Mouse (Mus musculus): Measurements from ENCODE around the gene R3hdml. TPM values are rescaled to one million over a fixed set of nuclear protein-coding genes. Genes with fewer than 3 reads are reported as not detected.

Gene R3hdml
- polyA plus RNA-seq, 1 experiment from 2014 or later, result not detected

DNA sequence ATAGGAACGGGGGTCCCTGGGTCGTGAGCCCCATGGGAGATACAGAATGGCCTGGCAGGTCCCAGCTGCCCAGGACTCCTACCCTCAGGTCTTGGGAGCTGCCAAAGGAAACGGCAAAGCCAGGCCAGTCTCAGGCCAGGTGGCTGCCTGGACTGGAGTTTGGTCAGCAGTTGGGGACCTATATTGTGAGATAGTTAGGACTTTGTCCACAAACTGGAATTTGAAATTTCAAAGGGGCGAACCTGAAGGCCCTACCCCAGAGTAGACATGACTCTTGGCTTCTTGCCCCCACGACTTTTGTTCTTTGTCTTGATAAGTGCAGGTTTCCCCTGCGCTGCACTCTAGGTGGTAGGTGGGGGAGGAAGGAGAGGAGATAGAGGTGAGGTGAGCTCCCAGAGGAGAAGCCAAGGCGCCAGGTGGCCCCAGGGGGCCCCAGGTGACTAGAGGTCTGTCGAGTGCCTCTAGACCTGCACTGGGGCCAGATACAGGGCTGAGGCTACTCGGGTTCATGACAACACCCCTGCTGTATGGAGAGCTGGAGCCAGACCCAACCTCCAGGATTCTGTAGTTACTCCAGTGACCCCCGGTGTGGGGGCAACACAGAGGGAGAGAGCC is 49.6 kb downstream of the R3hdml start:
- H3K4me3 ChIP-seq, result no peak overlapping the region
- H3K9ac ChIP-seq, result no peak overlapping the region
- no peak for ATAC-seq (ENCODE audit: insufficient number of reproducible peaks, insufficient read depth, low FRiP score, low TSS enrichment)
- H3K27ac ChIP-seq, result no peak overlapping the region
- WGBS, result 77% methylated on average over 10 of the region's 10 CpGs
- no peak overlapping the region for H3K4me2 ChIP-seq (replicated peaks)
- no peaks in the 10 kb centered on the region for H3K9me3 ChIP-seq
- no peaks in the 10 kb centered on the region for H3K36me3 ChIP-seq
- H3K27me3 ChIP-seq, result no peaks in the 10 kb centered on the region
- no peaks in the 10 kb centered on the region for H3K4me1 ChIP-seq

- Histone ChIP-seq H3K4me2 (replicated peaks) (no peak overlapping the region), H3K27ac (no peak overlapping the region), H3K36me3 (no peaks in the 10 kb centered on the region), H3K4me3 (no peak overlapping the region), H3K9ac (no peak overlapping the region), H3K4me1 (no peaks in the 10 kb centered on the region), H3K27me3 (no peaks in the 10 kb centered on the region), H3K9me3 (no peaks in the 10 kb centered on the region)
- no peak for ATAC-seq (ENCODE audit: insufficient number of reproducible peaks, insufficient read depth, low FRiP score, low TSS enrichment)
- 89% methylated on average over 10 of the region's 10 CpGs for WGBS
These were observed 50.6 kb downstream of the R3hdml start for GRCm38 (mm10) chr2:163542674-163543073.

GRCm38 (mm10) chr2:163546623-163547318 is 54.7 kb downstream of the R3hdml start:
- WGBS, result 79% methylated on average over 14 of the region's 14 CpGs
- H3K36me3 ChIP-seq, result no peaks in the 10 kb centered on the region

GRCm38 (mm10) chr2:163548822-163549221 is 56.7 kb downstream of the R3hdml start:
- H3K9ac ChIP-seq, result no peak overlapping the region
- no peak for ATAC-seq (ENCODE audit: insufficient number of reproducible peaks, insufficient read depth, low FRiP score, low TSS enrichment)
- no peak overlapping the region for H3K4me2 ChIP-seq (replicated peaks)
- H3K9me3 ChIP-seq, result no peaks in the 10 kb centered on the region
- no peaks in the 10 kb centered on the region for H3K4me1 ChIP-seq
- H3K27me3 ChIP-seq, result no peaks in the 10 kb centered on the region
- H3K27ac ChIP-seq, result no peak overlapping the region
- H3K36me3 ChIP-seq, result no peaks in the 10 kb centered on the region
- 76% methylated on average over 6 of the region's 6 CpGs for WGBS
- no peak overlapping the region for H3K4me3 ChIP-seq

More at GRCm38 (mm10) chr2:163546623-163547318, 54.7 kb downstream of the R3hdml start:
- no peak overlapping the region for H3K9ac ChIP-seq
- H3K4me1 ChIP-seq, result no peaks in the 10 kb centered on the region
- H3K9me3 ChIP-seq, result no peaks in the 10 kb centered on the region
- no peaks in the 10 kb centered on the region for H3K27me3 ChIP-seq
- H3K4me3 ChIP-seq, result no peak overlapping the region
- ATAC-seq (ENCODE audit: insufficient number of reproducible peaks, insufficient read depth, low FRiP score, low TSS enrichment), result no peak
- H3K4me2 ChIP-seq (replicated peaks), result no peak overlapping the region
- no peak overlapping the region for H3K27ac ChIP-seq

DNA sequence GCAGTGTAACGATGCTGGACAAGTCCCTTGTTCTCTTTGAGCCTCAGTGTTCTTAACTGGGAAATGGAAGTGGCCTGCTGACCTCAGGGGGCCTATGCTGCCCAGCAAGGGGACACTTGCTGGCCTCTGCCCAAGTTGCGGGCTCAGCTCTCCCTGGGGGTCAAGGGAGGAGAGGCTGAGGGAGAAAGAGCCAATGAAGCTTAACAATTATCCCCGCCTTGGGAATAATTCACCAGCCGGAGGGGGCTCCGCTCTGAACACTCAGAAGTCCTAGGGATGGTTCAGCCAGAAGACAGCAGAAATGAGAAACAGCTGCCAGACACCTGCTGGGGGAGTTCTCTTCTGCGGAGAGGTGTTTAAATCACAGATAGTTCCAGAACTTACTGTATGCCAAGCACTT is 57.7 kb downstream of the R3hdml start:
- Histone ChIP-seq H3K27me3 (no peaks in the 10 kb centered on the region), H3K9ac (no peak overlapping the region), H3K4me3 (no peak overlapping the region), H3K27ac (no peak overlapping the region), H3K4me2 (replicated peaks) (no peak overlapping the region), H3K9me3 (no peaks in the 10 kb centered on the region), H3K36me3 (no peaks in the 10 kb centered on the region), H3K4me1 (no peaks in the 10 kb centered on the region)
- no peak for ATAC-seq (ENCODE audit: insufficient number of reproducible peaks, insufficient read depth, low FRiP score, low TSS enrichment)
- WGBS, result 40% methylated on average over 6 of the region's 6 CpGs

Other genes with a start within 250 kb of the R3hdml start
- 1.5 TPM in 2 replicates for gene Jph2, start 94.3 kb upstream of the R3hdml start, polyA plus RNA-seq (2016; fragmentation: Nextera tagmentation; extraction: Ambion mirVana)
- 85.4 and 87.3 TPM in 2 replicates for gene Oser1, start 67.6 kb upstream of the R3hdml start, polyA plus RNA-seq (2016; fragmentation: Nextera tagmentation; extraction: Ambion mirVana)
- gene Gdap1l1, start 53.8 kb upstream of the R3hdml start, polyA plus RNA-seq (2016; fragmentation: Nextera tagmentation; extraction: Ambion mirVana), result 7.5 and 10.4 TPM in 2 replicates
- 10.7 and 11.0 TPM in 2 replicates for gene Fitm2, start 19.7 kb upstream of the R3hdml start, polyA plus RNA-seq (2016; fragmentation: Nextera tagmentation; extraction: Ambion mirVana)
- gene Hnf4a, start 14.5 kb downstream of the R3hdml start, polyA plus RNA-seq (2016; fragmentation: Nextera tagmentation; extraction: Ambion mirVana), result not detected in 2 replicates
- gene Ttpal, start 110.0 kb downstream of the R3hdml start, polyA plus RNA-seq (2016; fragmentation: Nextera tagmentation; extraction: Ambion mirVana), result 45.1 and 47.6 TPM in 2 replicates
- gene Serinc3, start 152.8 kb downstream of the R3hdml start, polyA plus RNA-seq (2016; fragmentation: Nextera tagmentation; extraction: Ambion mirVana), result 26.1 and 27.0 TPM in 2 replicates
- gene Pkig, start 166.1 kb downstream of the R3hdml start, polyA plus RNA-seq (2016; fragmentation: Nextera tagmentation; extraction: Ambion mirVana), result 119 and 128 TPM in 2 replicates